Mouse (Mus musculus) liver, embryonic 15.5 days (tissue): ENCODE measurements around the gene Pbx3. TPM values are rescaled to one million over a fixed set of nuclear protein-coding genes. Genes with fewer than 3 reads are reported as not detected.
A peak's percentile ranks its signal among the peaks of the same experiment; 100 is the strongest.

Experiments
- ATAC-seq: fragments of 200-750 bp; cut with Nextera tagmentation; 2 replicates; pipeline ENCODE4 v1.8.0; 2017; ENCODE audit warnings: moderate number of reproducible peaks, mild to moderate bottlenecking, moderate library complexity; ENCODE audit not compliant: insufficient read depth
- H3K27ac ChIP-seq: fragments of 300-500 bp; sonication (generic); replicated peaks from 2 replicates; pipeline ENCODE4 v1.5.1; 2015; ENCODE audit warnings: mild to moderate bottlenecking, inconsistent platforms
- H3K27me3 ChIP-seq: fragments of 300-500 bp; sonication (generic); 2 replicates; pipeline ENCODE4 v1.6.1; 2015; ENCODE audit warnings: mild to moderate bottlenecking, inconsistent platforms
- H3K36me3 ChIP-seq: fragments of 300-500 bp; sonication (generic); replicated peaks from 2 replicates; pipeline ENCODE4 v1.6.1; 2015; ENCODE audit warnings: moderate library complexity, mild to moderate bottlenecking, inconsistent platforms
- H3K4me1 ChIP-seq: fragments of 300-500 bp; sonication (generic); replicated peaks from 2 replicates; pipeline ENCODE4 v1.6.1; 2015; ENCODE audit warnings: inconsistent platforms
- H3K4me2 ChIP-seq: fragments of 300-500 bp; sonication (generic); 2 replicates; pipeline ENCODE4 v1.6.1; 2015; ENCODE audit warnings: moderate library complexity, mild to moderate bottlenecking, inconsistent platforms
- H3K4me3 ChIP-seq: fragments of 300-500 bp; sonication (generic); replicated peaks from 2 replicates; pipeline ENCODE4 v1.5.1; 2015; ENCODE audit warnings: mild to moderate bottlenecking, inconsistent platforms
- H3K9ac ChIP-seq: fragments of 300-500 bp; sonication (generic); 2 replicates; pipeline ENCODE4 v1.6.1; 2015; ENCODE audit warnings: moderate library complexity, mild to moderate bottlenecking, inconsistent platforms
- H3K9me3 ChIP-seq: fragments of 300-500 bp; sonication (generic); replicated peaks from 2 replicates; pipeline ENCODE4 v1.6.1; 2016; ENCODE audit warnings: inconsistent platforms
- WGBS: fragments of 180-500 bp; shearing (Covaris S2); methylation state at CpG from one replicate; pipeline ENCODE4 v1.1.7; 2015; ENCODE audit warnings: mixed read lengths; ENCODE audit not compliant: insufficient replicate concordance; 5-methylcytosine and 5-hydroxymethylcytosine counted together
- polyA plus RNA-seq: library from polyadenylated mRNA; unstranded; fragments of >200 nt; fragmentation: Nextera tagmentation; extraction: Ambion mirVana; gene quantifications from 2 replicates; pipeline ENCODE4 v1.2.1, GENCODE M21; 2015

Gene Pbx3
- polyA plus RNA-seq, 1 experiment from 2014 or later = 6.0 TPM

- ATAC-seq = no peak
Measured at GRCm38 (mm10) chr2:34252286-34252685, 120.7 kb downstream of the Pbx3 start.

GRCm38 (mm10) chr2:34249961-34250658 lies 122.8 kb downstream of the Pbx3 start:
- no peaks in the 10 kb centered on the region for H3K9me3 ChIP-seq
- no peaks in the 10 kb centered on the region for H3K36me3 ChIP-seq
- peaks cover 18% of the 10 kb centered on the region for H3K27me3 ChIP-seq
- H3K4me3 ChIP-seq = peak overlapping the region; percentile 51
- ATAC-seq = no peak
- peaks cover 3% of the 10 kb centered on the region; the same call in 1 of the 2 replicates for H3K4me1 ChIP-seq
- 7% methylated on average over 18 of the region's 18 CpGs for WGBS
- peak overlapping the region; percentile 18 for H3K9ac ChIP-seq
- H3K27ac ChIP-seq = no peak overlapping the region
- peak overlapping the region; percentile 65 for H3K4me2 ChIP-seq

More at GRCm38 (mm10) chr2:34252286-34252685, 120.7 kb downstream of the Pbx3 start:
- H3K36me3 ChIP-seq = no peaks in the 10 kb centered on the region
- no peaks in the 10 kb centered on the region for H3K9me3 ChIP-seq
- 72% methylated on average over 3 of the region's 3 CpGs for WGBS
- no peak overlapping the region for H3K4me2 ChIP-seq
- H3K27me3 ChIP-seq = peaks cover 18% of the 10 kb centered on the region
- H3K9ac ChIP-seq = no peak overlapping the region
- peaks cover 3% of the 10 kb centered on the region; the same call in 1 of the 2 replicates for H3K4me1 ChIP-seq
- no peak overlapping the region for H3K27ac ChIP-seq
- no peak overlapping the region for H3K4me3 ChIP-seq

DNA sequence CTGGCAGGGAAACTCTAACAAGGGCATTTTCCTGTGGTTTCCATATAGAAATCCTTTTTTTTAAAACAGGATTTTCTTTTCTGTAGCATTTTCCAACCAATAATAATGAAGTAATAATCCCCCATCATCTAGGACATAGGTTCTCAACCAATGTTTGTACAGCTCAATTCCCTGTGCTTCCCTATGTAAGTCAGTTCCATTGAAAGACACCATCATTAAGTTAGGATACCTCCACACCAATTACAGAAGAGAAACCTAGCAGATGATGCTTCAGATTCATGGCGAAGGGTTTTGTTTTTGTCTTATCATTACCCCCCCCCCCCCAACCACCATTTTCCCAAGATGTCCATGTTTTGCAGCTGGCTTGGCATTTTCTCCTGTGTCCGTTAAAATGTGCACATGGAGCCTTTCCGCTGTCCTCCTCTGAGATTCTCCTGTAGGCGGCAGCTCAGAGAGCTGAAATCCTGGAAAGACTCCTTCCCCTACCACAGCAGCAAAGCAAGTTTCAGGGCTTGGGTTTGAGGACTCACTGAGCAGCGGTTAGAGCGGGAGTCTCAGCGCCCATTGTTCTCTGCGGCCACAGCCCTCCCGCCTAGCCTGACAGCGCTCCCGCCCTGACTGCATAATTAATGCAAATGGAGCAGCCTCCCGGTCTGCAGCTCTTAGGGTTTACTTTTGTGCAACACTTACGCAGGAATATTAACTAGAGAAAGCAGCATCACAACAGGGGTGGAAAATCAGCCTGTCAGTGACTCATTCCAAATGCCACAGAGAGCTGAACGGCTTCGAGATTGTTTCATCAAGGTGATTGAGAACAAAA lies 123.6 kb downstream of the Pbx3 start:
- H3K9ac ChIP-seq = peak overlapping the region; percentile 18
- peak overlapping the region; percentile 65 for H3K4me2 ChIP-seq
- peak; percentile 51; the same call in 1 of the 2 replicates for ATAC-seq
- no peaks in the 10 kb centered on the region for H3K36me3 ChIP-seq
- H3K27me3 ChIP-seq = peaks cover 18% of the 10 kb centered on the region
- peak overlapping the region; percentile 51 for H3K4me3 ChIP-seq
- H3K27ac ChIP-seq = no peak overlapping the region
- H3K4me1 ChIP-seq = peaks cover 3% of the 10 kb centered on the region; the same call in 1 of the 2 replicates
- WGBS = 2% methylated on average over 15 of the region's 15 CpGs
- H3K9me3 ChIP-seq = no peaks in the 10 kb centered on the region

- ATAC-seq = no peak
- Histone ChIP-seq H3K9me3 (no peaks in the 10 kb centered on the region), H3K27ac (no peak overlapping the region), H3K36me3 (no peaks in the 10 kb centered on the region), H3K4me1 (no peaks in the 10 kb centered on the region), H3K27me3 (no peaks in the 10 kb centered on the region), H3K4me3 (no peak overlapping the region), H3K9ac (no peak overlapping the region), H3K4me2 (no peak overlapping the region)
Measured at GRCm38 (mm10) chr2:34240885-34241284, 132.1 kb downstream of the Pbx3 start.

DNA sequence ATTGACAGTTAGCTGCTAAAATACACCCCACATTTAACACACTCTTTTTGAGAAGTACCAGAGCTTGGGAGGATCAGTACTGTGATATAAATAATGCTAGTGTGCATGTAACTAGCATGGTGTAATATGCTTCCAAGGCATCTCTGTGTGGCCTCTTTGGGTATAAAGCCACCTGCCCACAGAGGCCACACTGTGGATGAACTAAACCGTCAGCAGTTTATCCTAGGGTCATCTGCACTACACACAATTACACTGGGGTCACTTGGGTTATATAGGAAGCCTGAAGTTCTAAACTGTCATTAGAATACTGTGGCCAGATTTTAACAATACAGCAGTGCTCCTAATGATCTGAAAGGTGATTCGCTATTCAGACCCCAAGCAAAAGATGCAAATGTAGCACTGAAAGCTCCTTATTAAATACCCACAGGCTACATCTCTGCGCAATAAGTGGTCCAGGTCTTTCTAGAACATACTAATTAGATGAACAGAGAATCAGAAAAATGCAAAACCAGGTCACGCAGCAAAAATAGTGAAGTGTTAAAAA lies 133.6 kb downstream of the Pbx3 start:
- H3K36me3 ChIP-seq = no peaks in the 10 kb centered on the region
- no peaks in the 10 kb centered on the region for H3K27me3 ChIP-seq
- H3K27ac ChIP-seq = no peak overlapping the region
- H3K9ac ChIP-seq = no peak overlapping the region
- no peak overlapping the region for H3K4me3 ChIP-seq
- no peaks in the 10 kb centered on the region for H3K9me3 ChIP-seq
- no peaks in the 10 kb centered on the region for H3K4me1 ChIP-seq
- WGBS = 80% methylated on average over 4 of the region's 4 CpGs
- ATAC-seq = no peak
- H3K4me2 ChIP-seq = no peak overlapping the region

- Histone ChIP-seq H3K4me3 (no peak overlapping the region), H3K4me1 (0 out of 2 replicates have a peak, but pooled peaks cover 6% of the 10 kb centered on the region), H3K27ac (no peak overlapping the region), H3K27me3 (no peaks in the 10 kb centered on the region), H3K9ac (no peak overlapping the region), H3K36me3 (no peaks in the 10 kb centered on the region), H3K4me2 (no peak overlapping the region), H3K9me3 (no peaks in the 10 kb centered on the region)
- WGBS = 50% methylated on average over 8 of the region's 8 CpGs
- ATAC-seq = no peak
Measured at GRCm38 (mm10) chr2:34235467-34236075, 137.4 kb downstream of the Pbx3 start.

GRCm38 (mm10) chr2:34234274-34234673 lies 138.7 kb downstream of the Pbx3 start:
- H3K4me2 ChIP-seq = no peak overlapping the region
- 0 out of 2 replicates have a peak, but pooled peaks cover 6% of the 10 kb centered on the region for H3K4me1 ChIP-seq
- no peak overlapping the region for H3K4me3 ChIP-seq
- H3K27me3 ChIP-seq = no peaks in the 10 kb centered on the region
- no peaks in the 10 kb centered on the region for H3K9me3 ChIP-seq
- no peaks in the 10 kb centered on the region for H3K36me3 ChIP-seq
- H3K9ac ChIP-seq = no peak overlapping the region
- ATAC-seq = no peak
- 68% methylated on average over 1 of the region's 1 CpGs for WGBS
- H3K27ac ChIP-seq = no peak overlapping the region

DNA sequence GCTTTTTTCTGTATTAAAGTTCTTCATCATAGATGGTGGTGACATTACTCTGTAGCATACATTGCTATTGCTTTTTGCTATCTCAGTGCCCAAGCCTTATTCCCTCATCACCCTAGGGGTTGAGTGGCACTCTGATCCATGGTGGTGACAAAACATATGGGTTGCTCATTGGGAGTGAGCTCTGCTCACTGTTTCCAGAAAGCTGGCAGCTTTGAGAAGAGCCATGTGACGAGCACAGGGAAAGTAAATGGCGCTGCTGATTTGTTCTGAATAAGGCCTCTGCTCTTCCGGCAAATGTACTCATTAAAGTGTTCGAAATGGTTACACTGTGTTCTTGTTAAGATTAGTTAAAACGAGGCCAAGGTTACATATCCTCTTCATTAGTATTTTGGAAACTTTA lies 139.7 kb downstream of the Pbx3 start:
- Histone ChIP-seq H3K4me3 (no peak overlapping the region), H3K36me3 (no peaks in the 10 kb centered on the region), H3K9ac (no peak overlapping the region), H3K27ac (no peak overlapping the region), H3K4me2 (no peak overlapping the region), H3K27me3 (no peaks in the 10 kb centered on the region), H3K9me3 (no peaks in the 10 kb centered on the region), H3K4me1 (0 out of 2 replicates have a peak, but pooled peaks cover 6% of the 10 kb centered on the region)
- no peak for ATAC-seq
- WGBS = 82% methylated on average over 5 of the region's 5 CpGs

- WGBS = 72% methylated on average over 4 of the region's 4 CpGs
- H3K27ac ChIP-seq = no peak overlapping the region
- ATAC-seq = no peak
- H3K9me3 ChIP-seq = no peaks in the 10 kb centered on the region
- H3K27me3 ChIP-seq = no peaks in the 10 kb centered on the region
- no peaks in the 10 kb centered on the region for H3K36me3 ChIP-seq
- H3K4me3 ChIP-seq = no peak overlapping the region
- H3K4me2 ChIP-seq = no peak overlapping the region
- no peak overlapping the region for H3K9ac ChIP-seq
- 0 out of 2 replicates have a peak, but pooled peaks cover 9% of the 10 kb centered on the region for H3K4me1 ChIP-seq
Measured at GRCm38 (mm10) chr2:34227688-34228087, 145.3 kb downstream of the Pbx3 start.

- H3K27ac ChIP-seq = no peak overlapping the region
- no peak for ATAC-seq
- H3K27me3 ChIP-seq = no peaks in the 10 kb centered on the region
- H3K9ac ChIP-seq = no peak overlapping the region
- no peaks in the 10 kb centered on the region for H3K9me3 ChIP-seq
- no peaks in the 10 kb centered on the region for H3K36me3 ChIP-seq
- H3K4me3 ChIP-seq = no peak overlapping the region
- whole genome bisulfite sequencing = 76% methylated on average over 6 of the region's 6 CpGs
- no peak overlapping the region for H3K4me2 ChIP-seq
- 0 out of 2 replicates have a peak, but pooled peaks cover 3% of the 10 kb centered on the region for H3K4me1 ChIP-seq
Measured at GRCm38 (mm10) chr2:34225470-34225869, 147.5 kb downstream of the Pbx3 start.

GRCm38 (mm10) chr2:34221477-34221876 lies 151.5 kb downstream of the Pbx3 start:
- no peak overlapping the region for H3K4me2 ChIP-seq
- 0 out of 2 replicates have a peak, but pooled peaks cover 3% of the 10 kb centered on the region for H3K4me1 ChIP-seq
- H3K27me3 ChIP-seq = no peaks in the 10 kb centered on the region
- 78% methylated on average over 3 of the region's 3 CpGs for WGBS
- H3K9me3 ChIP-seq = no peaks in the 10 kb centered on the region
- no peaks in the 10 kb centered on the region for H3K36me3 ChIP-seq
- no peak overlapping the region for H3K27ac ChIP-seq
- ATAC-seq = no peak
- H3K4me3 ChIP-seq = no peak overlapping the region
- H3K9ac ChIP-seq = no peak overlapping the region
